Mouse (Mus musculus) liver, embryonic 18 days (tissue): ENCODE results near the gene Mrpl40. TPM values are rescaled to one million over a fixed set of nuclear protein-coding genes. Genes with fewer than 3 reads are reported as not detected.

Source experiments
- polyA plus RNA-seq: library from polyadenylated mRNA; depleted of rRNA; stranded (reverse); fragments of >200 nt; gene quantifications from 2 replicates; pipeline ENCODE4 v1.2.3, GENCODE M21; 2012; rRNA removed

Gene Mrpl40
- 15.7 and 17.9 TPM in 2 replicates for polyA plus RNA-seq

GRCm38 (mm10) chr16:18876442-18877308 lies at the start of gene Mrpl40, which contains the start of gene Hira:
Mrpl40 (minus strand) TSS chr16:18876862.
Hira (plus strand) TSS chr16:18877037.

GRCm38 (mm10) chr16:18836468-18837208 lies 40.0 kb downstream of the Mrpl40 start, which contains the start of the genes 2510002D24Rik and Gm28539:
2510002D24Rik (plus strand) TSS chr16:18836578.
Gm28539 (plus strand) TSS chr16:18836584.

Other genes starting within 250 kb of the Mrpl40 start
- 6.6 and 9.4 TPM in 2 replicates for gene Sept5, start 246.9 kb downstream of the Mrpl40 start, polyA plus RNA-seq
- gene Cldn5, start 100.0 kb downstream of the Mrpl40 start, polyA plus RNA-seq = 11.6 and 12.1 TPM in 2 replicates
- 17.8 and 19.1 TPM in 2 replicates for gene Ufd1, start 65.1 kb downstream of the Mrpl40 start, polyA plus RNA-seq
- 22.8 and 24.2 TPM in 2 replicates for gene Cdc45, start 64.9 kb downstream of the Mrpl40 start, polyA plus RNA-seq
- 24.4 and 27.4 TPM in 2 replicates for gene 2510002D24Rik, start 40.3 kb downstream of the Mrpl40 start, polyA plus RNA-seq
- not detected in 2 replicates for gene Gm28539, start 40.3 kb downstream of the Mrpl40 start, polyA plus RNA-seq
- gene Hira, start 175 bp upstream of the Mrpl40 start, polyA plus RNA-seq = 14.0 and 16.1 TPM in 2 replicates